Mouse (Mus musculus) gastrocnemius, postnatal 14 days (tissue): ENCODE results near the gene Rab15. TPM values are rescaled to one million over a fixed set of nuclear protein-coding genes. Genes with fewer than 3 reads are reported as not detected.

Experiments
- total RNA-seq, 2 experiments: library from RNA; stranded (reverse); gene quantifications; 2 replicates each; pipeline ENCODE4 v1.2.3; 2021

The Rab15 gene
- total RNA-seq, 2 experiments from 2014 or later = 6.9 to 10.4 TPM

Other genes starting within 250 kb of the Rab15 start
- gene Sptb, start 112.4 kb downstream of the Rab15 start, total RNA-seq = 10 to 100 TPM; 88.9 to 93.1 TPM
- gene Churc1, start 57.4 kb downstream of the Rab15 start, total RNA-seq = 10 to 100 TPM; 58.5 to 63.0 TPM
- gene Fntb, start 57.3 kb downstream of the Rab15 start, total RNA-seq = 10 to 100 TPM; 16.1 to 20.0 TPM
- not detected for gene Gpx2, start 27.4 kb downstream of the Rab15 start, total RNA-seq
- 10 to 100 TPM; 26.4 to 35.6 TPM for gene Max, start 139.3 kb upstream of the Rab15 start, total RNA-seq